Mouse (Mus musculus) common myeloid progenitor, adult 5-6 weeks (primary cell): Measurements from ENCODE around the gene Dzip1. TPM values are rescaled to one million over a fixed set of nuclear protein-coding genes. Genes with fewer than 3 reads are reported as not detected.

Source experiments
- ATAC-seq: replicated peaks from 2 replicates; pipeline ENCODE4 v1.8.0; 2016; ENCODE audit warnings: low read depth, mild to moderate bottlenecking, moderate TSS enrichment, inconsistent platforms; ENCODE audit not compliant: poor library complexity, severe bottlenecking
- total RNA-seq: library from RNA; stranded (forward); fragments of 200-1000, 187-1606 nt; gene quantifications from 2 replicates; pipeline ENCODE4 v1.2.3, GENCODE M21; 2017

Gene Dzip1
- total RNA-seq, 1 experiment from 2014 or later = 0.32 TPM

DNA sequence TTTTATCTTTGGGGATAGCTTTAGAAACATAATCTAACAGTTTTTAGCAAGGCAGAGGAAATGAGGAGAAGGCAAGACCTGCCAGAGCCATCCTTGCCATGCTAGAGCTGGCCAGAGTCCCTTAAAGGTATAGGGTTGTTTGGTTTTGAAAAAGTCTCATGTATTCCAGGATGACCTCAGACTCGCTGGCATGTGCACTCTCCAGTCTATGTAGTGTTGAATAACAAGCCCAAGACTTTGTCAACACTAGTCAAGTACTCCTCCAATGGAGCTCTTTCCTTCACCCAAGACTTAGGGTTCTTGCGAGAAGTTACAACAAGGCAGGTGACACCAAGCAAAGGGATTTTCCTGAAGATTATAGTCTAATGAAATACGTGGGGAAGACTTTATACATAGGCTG is 3.3 kb upstream of the Dzip1 start:
- no peak for ATAC-seq

DNA sequence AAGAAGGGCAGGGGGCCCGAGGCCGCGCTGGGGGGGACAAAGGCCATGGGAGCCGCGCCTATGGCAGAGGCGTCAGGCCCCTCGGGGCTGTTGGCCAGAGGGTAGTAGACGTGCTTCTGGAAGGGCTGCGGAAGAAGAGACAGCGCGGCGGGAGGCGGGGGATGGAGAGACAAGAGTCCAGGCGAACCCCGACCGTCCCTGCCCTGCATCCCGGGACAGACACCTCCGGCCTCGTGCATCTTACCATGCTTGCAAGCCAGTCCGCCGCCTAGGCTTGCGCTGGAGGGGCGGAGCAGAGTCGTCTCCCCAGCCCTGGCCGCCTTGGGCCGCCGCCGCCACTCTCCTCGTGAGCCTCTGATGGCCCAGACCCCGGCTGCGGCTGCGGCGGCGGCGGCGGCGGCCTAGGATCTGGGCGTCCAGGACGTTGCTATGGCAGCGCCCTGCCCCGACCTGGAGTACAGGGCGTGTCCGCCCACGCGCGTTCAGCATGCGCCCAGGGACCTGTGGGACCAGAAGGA is 2.5 kb downstream of the Dzip1 start:
- ATAC-seq = peak; percentile 57

DNA sequence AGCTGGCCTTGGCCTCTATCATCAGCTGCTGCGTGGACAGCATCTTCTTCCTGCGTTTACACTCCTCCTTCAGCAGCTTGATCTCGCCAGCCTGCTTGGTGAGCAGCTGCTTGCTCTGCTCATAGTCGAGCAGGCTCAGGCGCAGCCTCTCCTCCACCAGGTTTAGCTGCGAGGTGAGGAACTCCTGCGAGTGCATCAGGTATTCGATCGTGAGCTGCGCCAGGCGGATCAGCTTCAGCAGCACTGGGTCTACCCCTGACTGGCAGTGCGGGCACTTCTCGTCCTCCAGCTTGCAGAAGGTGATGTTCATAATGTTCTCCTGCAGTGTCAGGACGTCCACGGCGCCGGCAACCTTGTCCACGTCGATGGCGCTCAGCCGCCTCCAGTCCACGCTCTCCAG is 3.0 kb downstream of the Dzip1 start:
- ATAC-seq = no peak

DNA sequence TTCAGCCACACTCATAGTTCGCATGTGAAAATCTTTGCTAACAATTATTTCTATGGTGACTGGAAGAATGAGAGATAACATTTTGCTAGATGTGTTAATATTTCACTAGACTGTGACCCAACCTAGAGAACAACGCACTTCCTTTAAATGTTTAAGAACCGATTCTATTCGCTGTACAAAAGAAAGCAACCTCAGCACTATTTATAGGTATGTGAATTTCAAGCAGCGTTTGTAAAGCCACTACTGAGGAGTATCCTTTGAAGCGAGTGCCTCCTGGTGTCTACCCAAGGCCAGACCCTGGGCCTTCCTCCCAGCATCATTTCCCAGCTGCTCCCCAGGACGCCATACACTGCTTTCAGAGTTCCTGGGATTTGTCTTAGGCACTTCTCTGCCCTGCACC is 4.6 kb downstream of the Dzip1 start:
- no peak for ATAC-seq

DNA sequence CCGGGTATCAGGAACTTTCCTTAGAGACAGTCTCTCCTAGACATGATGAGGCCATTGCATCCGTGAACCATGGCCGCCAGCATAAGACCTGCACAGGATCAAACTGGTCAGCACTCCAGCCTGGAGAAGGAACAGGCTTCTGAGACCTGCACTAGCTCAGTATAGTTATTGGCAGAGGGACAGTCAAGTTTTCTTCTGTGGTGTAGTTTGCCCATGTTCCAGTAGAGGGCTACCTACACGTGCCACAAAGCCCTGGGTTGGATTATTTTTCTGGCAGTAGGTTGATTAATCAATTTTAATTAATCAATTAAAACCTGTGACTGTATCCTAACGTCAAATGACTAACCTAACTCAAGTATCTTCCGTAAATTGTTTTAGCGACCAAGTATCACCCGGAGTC is 6.2 kb downstream of the Dzip1 start:
- ATAC-seq = peak; percentile 71

DNA sequence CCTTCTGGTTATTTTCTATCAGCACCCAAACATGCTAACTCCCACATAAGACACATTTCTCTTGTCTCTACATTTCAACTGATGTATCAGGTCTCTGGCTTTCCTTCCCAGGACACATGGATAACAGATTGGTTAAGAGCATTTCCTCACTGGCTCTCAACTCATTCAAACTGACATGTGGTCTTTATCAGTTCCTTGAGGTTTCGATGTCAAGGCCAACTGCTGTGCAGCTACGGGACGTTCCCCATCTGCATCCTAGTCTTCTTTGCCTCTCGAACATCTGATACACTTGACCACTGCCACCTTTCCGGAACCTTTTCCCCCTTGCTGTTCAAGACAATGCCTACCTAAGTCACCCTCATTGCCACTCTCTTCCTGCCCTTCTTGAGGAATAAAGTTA is 11.6 kb downstream of the Dzip1 start:
- ATAC-seq = peak; percentile 59

DNA sequence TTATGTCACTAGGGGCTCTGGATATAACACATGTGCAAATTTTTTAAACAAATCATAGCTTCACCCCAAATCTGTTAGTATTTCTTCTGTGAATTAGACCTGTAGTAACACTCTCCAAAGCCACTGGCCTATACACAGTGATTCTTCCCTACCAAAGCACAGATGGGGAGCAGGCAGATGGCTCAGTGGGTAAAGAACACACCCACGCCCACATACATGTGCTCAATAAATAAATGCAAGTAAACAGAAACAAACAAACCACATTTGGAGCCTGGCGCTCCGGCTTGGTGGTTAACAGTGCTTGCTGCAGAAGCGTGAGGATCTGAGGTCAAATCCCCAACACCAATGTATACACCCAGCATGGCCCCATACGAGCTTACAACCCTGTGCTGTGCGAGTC is 13.7 kb downstream of the Dzip1 start:
- no peak for ATAC-seq

DNA sequence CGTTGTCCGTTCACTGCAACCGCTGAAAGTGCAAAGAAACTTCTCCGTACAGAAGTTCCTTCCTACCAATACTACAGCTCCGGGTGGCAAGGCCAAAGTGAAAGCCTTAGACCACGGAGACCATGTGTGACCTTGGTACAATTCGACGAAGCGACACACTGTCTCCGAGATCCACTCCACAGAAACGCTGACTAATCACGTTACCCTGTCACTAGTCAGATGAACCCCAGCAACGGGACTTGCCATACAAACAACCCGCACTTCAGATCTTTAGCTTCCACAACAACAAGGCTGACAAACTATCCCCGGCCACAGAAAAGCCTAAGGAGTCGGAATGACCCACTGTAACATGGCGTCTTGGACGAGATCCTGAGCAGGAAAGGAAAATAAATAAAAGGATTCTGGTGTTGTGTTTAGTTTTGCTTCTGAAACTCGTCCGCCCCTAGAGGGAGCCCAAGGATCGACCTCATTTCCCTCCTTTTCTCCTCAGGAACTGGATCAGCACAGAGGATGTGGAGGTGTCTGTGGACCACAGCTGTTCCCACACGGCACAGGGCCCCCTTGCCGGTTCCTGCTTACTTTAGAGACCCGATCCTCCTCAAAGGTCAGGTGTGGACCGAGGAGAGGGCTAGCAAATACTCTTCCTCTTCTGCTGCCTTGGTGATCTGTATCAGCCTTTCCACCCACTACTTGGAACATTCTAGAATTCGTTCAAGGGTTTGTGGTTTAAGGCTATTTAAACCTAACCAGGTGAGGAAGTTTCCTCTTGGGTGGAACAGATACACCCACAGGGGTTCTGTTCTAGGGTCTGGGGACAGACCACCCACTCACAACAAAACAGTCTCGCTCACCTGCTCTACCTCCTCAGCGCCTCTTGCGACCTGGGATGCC is 14.7 kb downstream of the Dzip1 start:
- ATAC-seq = peak; percentile 72

DNA sequence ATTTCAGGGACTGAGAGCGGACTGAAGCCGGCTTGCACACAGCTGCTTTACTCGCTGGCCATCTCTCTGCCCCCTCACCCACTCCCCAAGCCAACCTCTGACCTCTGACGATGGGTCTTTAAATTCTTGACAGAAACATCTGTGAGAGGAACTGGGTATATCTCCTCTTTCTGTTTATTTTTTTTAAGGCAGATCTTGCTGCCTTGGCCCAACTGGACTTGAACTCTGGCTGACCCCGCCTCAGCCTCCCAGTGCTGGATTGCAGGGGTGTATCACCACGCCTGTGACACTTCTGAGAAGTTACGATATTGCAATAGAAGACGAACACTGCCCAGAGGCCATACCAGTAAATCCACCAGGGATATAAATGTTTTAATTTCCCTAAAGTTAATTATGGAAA is 15.4 kb downstream of the Dzip1 start:
- no peak for ATAC-seq

DNA sequence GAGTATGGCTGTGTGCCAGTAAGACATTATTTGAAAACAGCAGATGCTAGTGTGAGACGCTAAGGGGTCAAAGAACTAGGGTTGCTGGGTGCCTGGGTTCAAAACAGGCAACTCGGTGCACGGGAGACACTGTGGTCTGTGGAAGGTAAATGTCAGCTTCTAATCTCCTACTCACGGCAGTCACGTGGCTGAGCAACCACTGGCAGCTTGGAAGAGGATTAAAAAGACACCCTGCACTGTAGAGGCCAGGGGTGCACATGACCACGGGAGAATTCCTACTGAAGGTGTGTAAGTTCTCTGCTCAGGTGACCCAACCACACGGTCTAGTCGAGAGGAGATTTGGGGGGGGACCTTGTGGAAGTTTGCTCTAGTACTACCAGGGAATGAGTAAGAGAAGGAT is 17.7 kb downstream of the Dzip1 start:
- ATAC-seq = no peak

DNA sequence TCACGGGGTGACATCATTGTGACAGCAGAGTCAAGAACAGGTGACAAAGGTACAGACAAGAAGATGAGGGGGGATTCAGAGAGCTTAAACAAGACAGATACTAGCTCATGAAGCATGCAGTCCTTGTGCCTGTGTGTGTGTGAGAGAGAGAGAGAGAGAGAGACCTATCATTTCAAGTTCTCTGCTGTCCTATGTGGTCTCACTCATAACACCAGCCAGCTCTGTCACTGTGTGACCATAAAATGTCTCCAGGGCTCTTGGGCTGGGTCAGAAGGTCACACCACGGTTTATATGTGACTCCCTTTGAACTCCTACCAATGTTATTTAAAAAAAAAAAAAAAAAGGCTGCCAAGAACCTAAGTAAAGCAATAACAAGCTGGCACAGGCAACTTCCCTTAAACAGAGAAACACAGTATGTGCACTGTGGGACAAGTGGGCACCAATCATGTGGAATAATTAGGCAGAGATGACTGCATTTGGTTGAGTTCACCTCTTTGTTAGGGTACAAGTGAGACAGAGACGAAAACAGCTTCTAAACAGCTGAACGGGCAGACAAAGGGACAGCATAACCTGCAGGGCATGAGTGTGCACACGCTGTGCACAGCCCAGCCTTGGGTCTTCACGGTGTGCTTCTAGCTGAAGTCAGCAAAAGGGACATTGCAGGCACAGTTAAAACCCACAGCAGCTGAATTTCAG is 21.2 kb downstream of the Dzip1 start:
- no peak for ATAC-seq

DNA sequence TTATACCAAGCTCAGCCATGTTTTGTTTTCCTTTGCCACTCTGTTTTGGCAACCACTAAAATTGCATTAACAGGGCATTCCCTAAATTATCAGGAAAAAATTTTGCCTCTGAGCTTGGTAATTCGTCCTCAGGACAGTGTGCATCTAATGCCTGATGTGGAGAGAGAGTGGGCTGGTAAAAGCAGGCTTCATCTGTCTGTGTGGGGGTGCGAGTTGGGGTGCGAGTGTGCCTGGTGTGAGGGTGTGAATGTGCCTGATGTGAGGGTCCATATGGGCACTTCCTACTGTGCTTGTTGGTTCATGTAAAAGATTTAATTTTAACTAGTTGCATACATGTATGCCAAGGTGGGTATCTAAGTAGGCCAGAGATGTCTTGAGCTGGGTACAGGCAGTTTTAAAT is 21.9 kb downstream of the Dzip1 start:
- ATAC-seq = no peak

DNA sequence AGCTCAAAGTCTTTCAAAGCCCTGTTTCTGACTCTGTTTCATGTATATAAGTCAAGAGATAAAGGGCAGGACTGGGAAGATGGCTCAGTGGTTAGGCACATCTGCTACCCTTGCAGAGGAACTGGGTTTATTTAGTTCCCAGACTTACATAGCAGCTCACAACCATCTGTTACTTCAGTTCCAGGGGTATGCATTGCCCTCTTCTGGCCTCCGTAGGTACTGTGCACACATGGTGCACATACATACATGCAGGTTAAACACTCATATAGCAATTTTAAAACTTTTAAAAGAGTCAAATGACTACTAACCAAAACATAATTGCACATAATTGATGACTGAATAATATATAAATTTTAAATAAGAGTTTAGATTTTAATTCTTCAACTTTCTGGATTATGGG is 24.3 kb downstream of the Dzip1 start:
- ATAC-seq = no peak

DNA sequence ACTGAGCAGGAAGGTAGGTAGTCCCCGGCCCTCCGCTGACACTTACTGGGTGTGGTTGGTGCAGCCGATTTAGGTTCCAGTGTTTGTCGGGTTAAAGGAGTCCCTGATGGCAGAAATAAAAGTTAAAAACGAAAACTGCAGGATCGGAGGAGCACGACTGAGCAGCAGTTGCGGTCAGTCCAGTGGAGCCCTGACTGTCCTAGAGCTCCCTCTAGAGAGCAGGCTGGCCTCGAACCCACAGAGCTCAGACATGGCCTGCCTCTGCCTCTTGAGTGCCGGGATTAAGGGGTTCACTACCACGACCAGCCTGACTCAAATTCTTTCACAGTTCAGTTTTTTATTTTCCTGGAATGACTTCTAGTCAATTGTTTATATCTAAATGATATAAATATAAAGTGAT is 25.3 kb downstream of the Dzip1 start:
- no peak for ATAC-seq

DNA sequence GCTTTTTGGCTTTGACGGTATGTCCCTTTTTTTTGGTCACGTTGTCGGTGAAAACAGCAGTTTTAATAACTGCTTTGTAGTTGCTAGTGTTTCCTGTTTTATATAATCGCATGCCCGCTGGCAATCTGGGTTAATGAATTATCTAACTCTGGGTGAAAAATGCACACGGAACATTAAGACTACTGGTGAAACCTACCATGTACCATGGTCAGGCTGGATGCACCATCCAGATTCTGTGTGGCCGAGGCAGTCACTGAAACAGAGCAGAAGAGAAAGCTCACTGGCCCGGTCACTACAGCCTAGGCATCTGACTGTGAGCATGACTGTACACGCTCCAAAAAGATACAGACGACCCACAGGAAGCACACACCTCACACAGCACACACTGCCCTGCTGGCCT is 29.6 kb downstream of the Dzip1 start:
- no peak for ATAC-seq

DNA sequence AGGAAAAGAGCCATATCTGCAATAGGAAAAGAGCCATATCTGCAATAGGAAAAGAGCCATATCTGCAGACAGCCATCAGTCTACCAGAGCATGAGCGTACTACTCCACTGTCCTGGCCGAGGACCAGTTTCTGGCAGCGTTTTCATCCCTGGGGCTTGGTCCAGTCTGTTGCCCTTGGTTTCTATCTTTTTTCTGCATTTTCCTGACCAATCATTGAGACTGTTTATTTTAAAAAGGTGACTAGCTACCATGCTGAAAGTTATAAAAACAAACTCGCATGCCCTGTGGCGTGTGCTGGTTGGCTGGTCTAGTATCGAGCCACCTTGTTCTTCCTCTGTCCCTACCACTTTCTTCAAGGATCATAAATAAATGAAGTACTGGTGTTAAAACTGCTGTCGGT is 30.0 kb downstream of the Dzip1 start:
- ATAC-seq = no peak

DNA sequence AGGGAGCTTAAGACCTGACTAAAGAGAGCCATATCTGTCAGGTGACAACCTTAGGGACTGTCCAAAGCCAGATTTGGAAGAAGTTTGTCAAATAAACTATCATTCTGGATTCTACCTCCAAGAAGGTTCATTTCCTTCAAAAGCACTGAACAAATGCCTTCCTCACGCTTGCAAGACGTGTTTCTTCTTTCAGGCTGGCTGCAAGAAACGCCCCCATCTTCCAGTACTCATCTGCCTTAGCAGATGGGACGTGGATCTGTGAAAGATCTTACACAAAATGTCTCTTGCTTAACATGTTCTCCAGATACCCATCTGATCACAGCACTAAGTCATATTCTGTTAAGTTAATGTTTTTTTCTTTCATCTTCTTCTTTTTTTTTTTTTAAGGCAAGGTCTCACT is 35.2 kb downstream of the Dzip1 start:
- ATAC-seq = no peak

DNA sequence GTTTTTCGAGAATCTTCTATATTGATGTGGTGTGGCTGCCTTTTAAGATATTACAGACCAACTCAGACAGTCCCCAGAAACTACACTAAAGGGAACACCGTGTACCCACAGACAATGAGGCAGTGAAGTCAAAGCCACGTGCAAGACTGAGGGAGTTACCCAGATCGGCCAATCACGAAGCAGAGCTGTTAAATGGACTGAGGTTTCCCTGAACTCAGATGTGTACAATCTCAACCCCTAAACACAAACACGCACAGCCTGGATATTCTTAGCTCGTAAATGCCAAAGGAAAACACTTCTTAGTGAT is 41.1 kb downstream of the Dzip1 start:
- ATAC-seq = peak; percentile 47

DNA sequence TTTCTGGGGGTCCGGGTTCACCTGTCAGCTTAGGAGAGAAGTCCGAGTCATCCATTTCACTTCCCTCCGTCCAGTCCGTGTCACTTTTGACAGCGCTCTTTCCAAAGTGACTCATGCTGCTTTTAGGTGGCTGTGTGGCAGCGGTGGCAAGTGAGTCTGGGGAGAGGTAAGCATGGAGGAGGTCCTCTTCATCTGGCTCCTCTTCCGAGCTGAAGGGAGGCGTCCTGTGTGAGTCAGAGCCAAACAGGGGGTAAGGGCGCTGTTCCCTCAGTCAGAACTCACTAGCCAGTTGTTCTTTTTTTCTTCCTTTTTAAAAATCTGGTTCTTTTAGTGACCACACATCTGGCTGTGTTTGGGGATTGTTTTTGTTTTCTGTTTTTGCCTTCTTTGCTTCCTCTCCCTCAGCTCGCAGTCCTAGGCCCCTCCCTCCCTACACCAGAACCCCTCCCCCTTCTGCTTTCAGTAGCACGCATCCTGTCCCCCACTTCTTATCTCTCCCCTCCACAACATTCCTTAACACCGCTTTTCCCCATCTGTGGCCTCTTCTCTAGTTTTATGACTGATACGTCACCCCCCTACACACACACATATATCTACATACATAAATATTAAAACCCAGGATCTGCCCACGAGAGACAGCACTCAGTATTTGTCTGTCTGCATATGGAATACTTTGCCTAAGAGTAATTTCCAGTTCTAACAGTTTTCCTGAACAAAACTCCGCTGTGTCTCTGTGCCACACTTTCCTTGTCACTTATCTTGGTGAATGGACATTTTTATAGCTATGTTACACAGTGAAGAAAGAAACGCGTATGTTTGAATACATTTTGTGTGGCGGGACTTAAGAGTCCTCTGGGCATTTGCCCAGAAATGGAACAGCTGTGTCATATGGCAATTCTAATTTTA is 41.7 kb downstream of the Dzip1 start:
- peak; percentile 74 for ATAC-seq

DNA sequence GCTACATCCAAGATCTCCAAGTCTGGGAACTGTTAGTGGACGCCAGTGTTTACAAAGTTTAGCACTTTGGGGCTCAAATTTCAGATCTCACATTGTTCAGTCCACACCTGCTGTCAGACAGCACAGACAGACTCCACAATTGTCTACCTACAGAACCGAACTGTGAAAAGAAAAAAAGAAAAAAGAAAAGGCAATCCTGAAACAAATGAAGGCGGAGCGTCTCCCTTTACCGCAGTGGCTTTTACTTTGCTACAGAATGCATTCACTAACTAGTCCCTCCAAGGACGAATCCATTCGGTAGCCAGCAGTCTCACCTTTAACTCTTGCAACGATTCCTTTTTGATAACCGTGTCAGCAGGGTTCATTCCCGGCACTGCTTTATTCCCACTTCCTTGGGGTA is 44.6 kb downstream of the Dzip1 start:
- no peak for ATAC-seq
